Mouse (Mus musculus) thymus, adult 2 months (tissue): ENCODE measurements at regions not wholly inside any gene's neighbourhood (a gene's known extent, or its start where the extent isn't known, plus 50 kb on each side); places are given as distances from the start of the nearest gene placed in this dataset.

ENCODE experiments used
- CTCF ChIP-seq: fragments of 200-500 bp; IDR thresholded peaks from 2 replicates; pipeline ENCODE4 v1.5.1; 2012; ENCODE audit warnings: mild to moderate bottlenecking, control low read depth, low read length, moderate library complexity, borderline replicate concordance; ENCODE audit not compliant: control insufficient read depth, poor library complexity, insufficient read depth; ENCODE audit errors: extremely low read depth
- POLR2A ChIP-seq: fragments of 200-500 bp; IDR thresholded peaks from 2 replicates; pipeline ENCODE4 v1.6.1; 2012; ENCODE audit warnings: mild to moderate bottlenecking, low read length, control low read depth, moderate library complexity; ENCODE audit not compliant: control insufficient read depth, poor library complexity, insufficient read depth; ENCODE audit errors: extremely low read depth

DNA sequence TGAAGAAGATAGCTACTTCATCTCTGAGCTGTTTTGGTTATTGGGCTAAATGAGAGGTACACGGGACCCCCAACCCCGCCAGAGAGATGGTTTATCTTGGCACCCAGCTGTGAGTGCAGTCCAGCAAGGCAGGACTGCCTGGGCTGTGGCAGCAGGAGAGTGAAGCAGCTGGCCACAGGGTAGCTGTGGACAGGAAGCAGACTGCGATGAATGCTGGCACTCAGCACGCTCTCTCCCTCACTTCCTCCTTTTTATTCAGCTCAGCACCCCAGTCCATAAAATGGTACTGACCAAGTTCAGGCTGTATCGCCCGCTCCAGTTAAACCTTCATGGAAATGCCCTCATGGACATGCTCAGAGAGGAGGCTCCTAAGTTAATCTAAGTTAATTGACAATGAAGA lies 67.4 kb upstream of the Klf7 start:
- TF ChIP-seq POLR2A (no peak), CTCF (no peak)
